Mouse (Mus musculus): ENCODE data around the gene Nlgn2. TPM values are rescaled to one million over a fixed set of nuclear protein-coding genes. Genes with fewer than 3 reads are reported as not detected.
"Not testable (repeated sequence)": the region's sequence is repeated elsewhere in the genome, so short reads cannot be mapped to it uniquely, and the experiment has no call there.

Nlgn2 gene
- total RNA-seq, 1 experiment from 2014 or later, result 8.6 TPM

DNA sequence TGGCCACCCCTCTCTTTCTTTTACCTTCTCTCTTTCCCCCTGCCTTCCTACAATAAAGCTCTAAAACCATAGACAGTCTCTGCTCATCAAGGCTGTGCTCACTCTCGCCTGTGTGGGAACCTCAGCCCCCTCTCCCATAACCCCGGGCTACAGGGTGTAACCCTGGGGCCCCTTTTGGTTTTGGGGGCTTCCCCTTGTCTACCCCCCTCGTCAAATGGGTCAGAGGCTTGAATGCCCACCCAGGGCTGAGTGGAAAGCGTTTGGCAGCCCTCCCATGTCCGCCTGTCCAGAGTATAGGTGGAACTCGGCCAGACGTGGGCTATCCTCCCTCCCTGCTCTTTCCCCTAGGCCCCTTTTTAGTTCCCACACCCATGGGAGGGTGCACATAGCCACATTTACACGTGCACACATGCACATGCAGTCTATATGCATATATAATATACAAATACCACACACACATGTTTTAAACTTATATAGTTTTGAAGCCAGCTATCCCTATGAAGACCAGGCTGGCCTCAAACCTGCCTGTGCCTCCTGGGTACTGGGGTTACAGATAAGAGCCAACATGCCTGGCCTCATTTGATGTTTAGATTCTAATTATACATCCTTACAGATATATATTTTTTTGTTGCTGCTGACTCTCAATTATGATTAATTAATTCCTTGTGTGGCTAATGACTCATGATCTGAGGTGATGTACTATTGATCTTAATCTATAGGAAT is 26.7 kb upstream of the Nlgn2 start:
- no peak for ATAC-seq (replicated peaks; ENCODE audit: low read depth, poor library complexity, severe bottlenecking)

DNA sequence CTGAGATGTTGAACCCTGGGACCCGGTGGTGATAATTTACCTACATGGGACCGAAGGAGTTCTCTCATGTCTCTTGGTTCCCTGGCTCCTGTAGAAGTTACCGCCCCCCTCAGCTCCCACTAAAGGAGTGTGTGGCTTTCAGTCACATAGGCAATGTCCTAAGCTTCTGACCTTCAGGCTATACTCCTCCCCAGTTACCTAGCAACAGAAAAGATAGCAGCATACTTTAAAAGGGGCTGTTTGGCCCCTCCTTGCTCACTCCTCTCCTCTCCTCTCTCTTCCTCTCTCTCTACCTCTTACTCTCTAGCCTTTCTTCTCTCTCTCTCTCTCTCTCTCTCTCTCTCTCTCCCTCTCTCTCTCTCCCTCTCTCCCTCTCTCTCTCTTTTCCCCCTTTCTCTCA is 26.1 kb upstream of the Nlgn2 start:
- ATAC-seq (replicated peaks; ENCODE audit: low read depth, poor library complexity, severe bottlenecking), result not testable (repeated sequence)

DNA sequence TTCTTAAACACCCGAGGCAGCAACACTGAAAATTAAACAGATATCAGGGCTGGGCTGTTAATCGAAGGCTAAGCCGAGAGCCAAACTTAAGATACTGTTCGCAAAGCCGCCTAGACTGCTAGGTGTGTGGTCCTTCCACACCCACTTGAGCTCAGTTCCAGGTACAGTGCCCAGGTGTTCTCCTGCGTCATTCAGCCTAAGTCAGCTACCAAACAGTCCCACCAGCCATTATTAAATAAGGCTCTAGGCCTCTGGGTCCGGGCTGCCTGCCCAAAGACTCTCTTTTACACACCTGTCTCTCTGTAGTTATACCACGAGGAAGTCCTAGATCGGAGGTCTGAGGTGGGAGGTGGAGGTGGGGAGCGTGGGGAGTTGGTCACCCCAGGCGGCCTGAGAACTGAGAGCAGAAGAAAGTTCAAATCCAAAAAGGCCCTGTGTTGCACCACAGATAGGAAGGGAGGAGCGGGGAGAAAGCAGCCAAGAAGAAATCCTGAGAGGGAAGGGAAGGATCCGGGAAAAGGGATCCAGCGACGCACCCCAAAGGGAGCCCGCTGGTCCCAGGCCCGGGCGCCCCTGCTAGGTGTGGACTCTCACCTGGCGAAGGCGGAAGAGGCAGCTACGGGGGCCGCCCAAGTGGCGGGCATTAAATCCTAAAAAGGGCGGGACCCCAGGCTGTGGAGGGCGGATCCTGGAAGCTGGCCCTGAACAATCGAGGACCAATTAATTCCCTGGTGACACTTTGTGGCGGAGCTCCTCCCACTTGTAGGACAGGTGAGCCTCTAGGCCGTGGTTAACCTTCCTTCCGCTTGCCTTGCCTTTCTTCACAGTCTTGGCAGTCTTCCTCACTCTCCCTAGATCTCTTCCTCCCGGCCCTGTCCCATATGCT is 20.8 kb upstream of the Nlgn2 start, which contains the start of gene Tnk1:
Tnk1 (minus strand) TSS at position 618 of the 886 bp plus-strand sequence.
- no peak for ATAC-seq (replicated peaks; ENCODE audit: low read depth, poor library complexity, severe bottlenecking)

DNA sequence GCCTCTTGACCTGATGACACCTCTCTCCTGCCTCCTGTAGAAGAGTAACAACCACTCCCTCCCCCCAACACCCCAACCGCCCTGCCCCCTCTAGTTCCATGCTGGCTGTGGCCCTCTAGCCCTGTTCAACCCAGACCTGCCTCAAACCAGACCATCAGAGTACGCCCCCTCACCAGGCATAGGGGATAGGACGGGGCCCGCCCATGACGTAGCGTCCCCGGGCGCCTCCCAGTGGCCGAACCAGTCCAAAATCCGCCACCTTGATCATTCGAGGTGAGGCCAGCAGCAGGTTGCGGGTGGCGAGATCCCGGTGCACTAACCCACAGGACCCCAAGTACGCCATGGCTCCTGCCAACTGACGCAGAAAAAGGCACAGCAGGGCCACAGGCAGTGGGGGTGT is 17.8 kb upstream of the Nlgn2 start:
- peak; percentile 30 for ATAC-seq (replicated peaks; ENCODE audit: low read depth, poor library complexity, severe bottlenecking)

DNA sequence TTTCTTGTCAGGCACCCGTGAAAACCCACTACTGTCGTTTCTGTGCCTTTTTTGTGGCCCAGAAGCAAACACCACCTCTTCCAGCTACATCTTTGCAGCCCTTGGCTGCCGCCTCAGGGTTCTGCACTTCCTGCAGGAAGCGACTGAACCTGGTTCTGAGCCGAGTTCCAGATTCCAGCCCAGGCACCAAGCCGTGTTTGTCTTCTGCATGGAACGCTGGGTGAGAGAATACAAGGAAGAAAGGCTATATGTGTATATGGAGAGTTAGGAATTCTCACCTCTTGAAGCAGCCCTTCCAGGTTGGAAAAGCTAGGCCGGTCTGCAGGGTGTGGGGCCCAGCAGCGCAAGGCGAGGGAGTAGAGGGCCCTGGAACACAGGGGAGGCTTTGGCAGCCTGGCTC is 17.1 kb upstream of the Nlgn2 start:
- ATAC-seq (replicated peaks; ENCODE audit: low read depth, poor library complexity, severe bottlenecking), result no peak

DNA sequence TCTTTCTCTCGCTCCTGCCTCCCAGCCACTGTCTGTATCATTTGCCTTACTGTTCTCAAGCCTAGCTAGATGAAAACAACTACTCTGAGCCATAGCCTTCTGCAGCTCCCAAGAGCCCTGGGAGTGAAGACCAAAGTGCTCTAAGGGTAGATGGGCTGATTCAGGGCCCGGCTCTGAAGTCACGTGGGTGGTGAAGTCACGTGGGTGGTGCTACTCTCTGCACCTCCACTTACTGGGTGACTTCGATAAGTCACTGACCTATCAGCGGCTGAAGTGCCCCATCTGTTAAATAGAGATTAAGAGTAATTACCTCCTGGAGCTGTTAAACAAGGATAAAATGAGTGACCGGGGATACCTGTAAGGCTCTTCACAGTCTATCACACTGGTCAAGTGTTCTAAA is 16.4 kb upstream of the Nlgn2 start:
- ATAC-seq (replicated peaks; ENCODE audit: low read depth, poor library complexity, severe bottlenecking), result peak; percentile 68

DNA sequence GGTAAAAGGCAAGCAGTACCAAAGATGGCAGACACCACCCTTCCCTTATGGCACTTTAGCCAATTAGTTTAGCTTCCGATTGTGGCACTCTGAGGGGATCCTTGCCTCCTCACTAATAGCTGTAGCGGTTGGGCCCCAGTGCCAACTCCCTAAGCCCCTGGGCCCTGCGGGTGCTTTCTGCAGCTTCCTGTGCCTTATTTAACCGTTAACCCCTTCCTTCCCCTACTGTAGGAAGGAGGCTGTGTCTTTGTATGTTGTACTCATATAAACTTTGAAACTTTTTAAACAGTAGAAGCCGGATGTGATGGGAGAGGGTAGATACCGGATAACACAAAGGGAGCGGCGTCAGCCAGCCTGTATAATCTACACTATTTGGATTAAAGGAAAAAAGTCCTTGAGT is 13.2 kb upstream of the Nlgn2 start:
- peak; percentile 41 for ATAC-seq (replicated peaks; ENCODE audit: low read depth, poor library complexity, severe bottlenecking)

DNA sequence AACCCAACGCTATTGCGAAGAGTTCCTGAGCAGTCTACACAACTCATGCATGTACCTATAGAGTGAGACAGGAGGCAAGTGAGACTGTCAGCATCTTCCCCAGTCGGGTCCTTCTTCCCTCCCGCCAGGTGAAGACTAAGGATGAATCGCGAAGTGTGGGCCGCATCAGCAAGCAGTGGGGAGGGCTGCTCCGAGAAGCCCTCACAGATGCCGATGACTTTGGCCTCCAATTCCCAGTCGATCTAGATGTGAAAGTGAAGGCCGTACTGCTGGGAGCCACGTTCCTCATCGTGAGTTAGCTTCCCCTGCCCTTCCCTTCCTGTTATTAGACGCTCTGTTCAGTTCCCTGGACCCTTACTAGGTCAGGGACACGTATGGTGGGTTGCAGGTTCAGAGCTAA is 12.3 kb upstream of the Nlgn2 start:
- ATAC-seq (replicated peaks; ENCODE audit: low read depth, poor library complexity, severe bottlenecking), result no peak

DNA sequence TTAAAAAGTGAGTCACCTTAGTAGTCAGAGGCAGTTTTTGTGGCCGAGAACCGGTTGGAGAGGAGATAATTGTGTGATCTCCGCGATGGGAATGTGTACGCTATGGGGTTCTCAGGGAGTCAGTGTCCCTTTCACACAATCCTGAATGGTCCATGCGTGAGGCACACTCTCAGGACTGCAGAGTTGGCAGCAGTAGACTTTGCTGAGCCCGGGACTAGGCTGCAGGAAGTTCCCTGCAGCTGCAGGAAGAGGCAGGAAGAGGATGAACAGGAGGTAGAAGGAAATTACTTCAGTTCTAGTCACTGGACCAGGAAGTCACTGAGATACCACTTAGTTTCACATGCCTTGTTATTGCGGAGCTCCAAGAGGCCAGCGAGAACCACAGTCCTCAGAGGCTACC is 11.5 kb upstream of the Nlgn2 start:
- ATAC-seq (replicated peaks; ENCODE audit: low read depth, poor library complexity, severe bottlenecking), result no peak

DNA sequence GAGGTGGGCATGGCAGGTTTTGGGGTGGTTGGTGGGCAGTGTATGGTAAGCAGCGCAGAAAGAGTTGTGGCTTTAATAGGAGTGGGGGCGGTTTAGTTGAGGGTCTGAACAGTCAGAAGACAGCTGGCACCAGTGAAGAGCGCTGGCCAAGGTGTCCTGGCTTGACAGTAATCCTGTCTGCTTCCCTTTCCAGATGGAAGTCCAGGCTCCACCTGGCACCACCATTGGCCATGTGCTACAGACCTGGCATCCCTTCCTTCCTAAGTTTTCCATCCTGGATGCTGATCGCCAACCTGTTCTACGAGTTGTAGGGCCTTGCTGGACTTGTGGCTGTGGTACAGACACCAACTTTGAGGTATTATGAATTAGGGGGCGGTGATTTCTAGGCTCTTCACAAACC is 10.4 kb upstream of the Nlgn2 start:
- no peak for ATAC-seq (replicated peaks; ENCODE audit: low read depth, poor library complexity, severe bottlenecking)

DNA sequence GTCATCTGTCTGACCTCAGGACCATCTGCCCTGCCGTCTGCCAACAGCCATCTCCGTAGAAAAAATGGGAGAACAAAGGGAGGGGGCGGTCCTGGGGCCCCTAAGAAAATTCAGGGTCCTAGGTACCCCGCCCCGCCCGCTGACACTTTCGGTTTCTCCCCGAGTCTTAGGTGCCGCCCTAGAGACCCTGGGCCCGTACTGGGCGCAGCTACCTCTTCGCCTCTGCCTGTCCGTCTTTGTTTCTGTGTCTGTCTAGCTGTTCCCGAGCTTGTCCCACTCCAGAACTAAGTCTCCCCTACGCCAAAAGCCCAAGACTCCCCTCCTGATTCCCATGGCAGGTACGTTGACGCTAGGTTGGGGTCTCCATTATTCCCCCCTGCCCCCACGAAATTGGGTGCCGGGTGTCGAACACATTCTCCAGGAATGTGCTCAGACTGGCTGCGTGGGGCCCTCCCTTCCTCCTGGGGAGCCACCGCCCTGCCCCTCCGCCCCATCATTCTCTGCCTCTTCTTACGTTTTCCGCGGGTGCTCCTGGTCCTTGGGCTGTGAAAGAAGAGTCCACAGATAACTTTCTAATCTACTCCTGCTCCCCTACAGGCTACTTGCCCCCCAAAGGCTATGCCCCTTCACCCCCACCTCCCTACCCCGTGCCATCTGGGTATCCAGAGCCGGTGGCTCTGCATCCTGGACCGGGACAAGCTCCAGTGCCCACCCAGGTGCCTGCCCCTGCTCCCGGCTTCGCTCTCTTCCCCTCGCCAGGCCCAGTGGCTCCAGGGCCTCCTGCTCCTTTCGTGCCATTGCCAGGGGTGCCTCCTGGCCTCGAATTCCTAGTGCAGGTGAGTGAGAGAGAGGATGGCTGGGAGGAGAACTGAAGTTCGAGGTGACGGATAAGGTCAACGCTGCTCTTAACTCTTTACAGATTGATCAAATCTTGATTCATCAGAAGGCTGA is 9.4 kb upstream of the Nlgn2 start:
- ATAC-seq (replicated peaks; ENCODE audit: low read depth, poor library complexity, severe bottlenecking), result peak; percentile 26

DNA sequence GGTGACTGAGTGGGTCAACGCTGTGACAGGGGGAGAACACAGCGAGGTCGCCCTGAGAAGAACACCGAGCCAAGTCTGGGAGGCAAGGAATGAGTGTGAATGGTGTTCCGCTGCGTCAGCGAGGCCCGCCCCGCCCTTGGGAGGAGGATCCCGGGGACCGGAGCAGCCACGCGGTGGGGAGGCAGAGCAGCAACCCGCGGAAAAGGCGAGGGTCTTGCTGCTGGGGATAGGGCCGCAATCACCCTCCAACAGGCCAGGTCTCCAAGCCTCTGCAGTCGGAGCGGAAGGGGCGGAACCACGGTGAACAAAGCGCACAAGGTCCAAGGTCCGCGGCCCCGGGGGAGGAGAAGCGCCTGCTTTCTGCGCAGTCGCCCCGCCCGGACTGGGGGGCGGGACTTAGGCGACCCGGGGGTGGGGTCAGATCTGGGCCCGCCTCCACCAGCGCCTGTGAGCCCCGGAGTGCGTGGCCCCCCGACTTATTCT is 8.7 kb upstream of the Nlgn2 start, which contains the start of gene Plscr3:
Plscr3 (plus strand) TSS at position 179 of the 483 bp plus-strand sequence.
- peak; percentile 83 for ATAC-seq (replicated peaks; ENCODE audit: low read depth, poor library complexity, severe bottlenecking)

DNA sequence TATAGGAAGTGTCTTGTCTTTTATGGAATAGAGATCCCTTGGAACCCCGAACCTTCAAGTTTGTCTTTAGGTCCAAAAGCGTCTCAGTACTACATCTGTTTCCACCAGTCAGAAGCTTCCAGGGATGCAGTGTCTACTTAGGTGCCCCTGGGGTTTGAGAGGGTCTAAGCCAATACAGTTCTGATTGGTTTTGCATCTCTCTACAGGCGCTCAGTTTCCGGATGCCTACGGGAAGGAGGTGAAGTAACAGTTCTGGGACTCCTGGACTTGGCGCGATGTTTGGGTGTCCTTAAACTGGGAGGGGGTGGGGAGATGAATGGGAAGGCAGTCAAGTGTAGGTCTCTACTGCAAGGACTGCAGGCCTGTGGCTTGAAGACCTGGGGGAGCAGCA is 1.1 kb upstream of the Nlgn2 start:
- no peak for ATAC-seq (replicated peaks; ENCODE audit: low read depth, poor library complexity, severe bottlenecking)

DNA sequence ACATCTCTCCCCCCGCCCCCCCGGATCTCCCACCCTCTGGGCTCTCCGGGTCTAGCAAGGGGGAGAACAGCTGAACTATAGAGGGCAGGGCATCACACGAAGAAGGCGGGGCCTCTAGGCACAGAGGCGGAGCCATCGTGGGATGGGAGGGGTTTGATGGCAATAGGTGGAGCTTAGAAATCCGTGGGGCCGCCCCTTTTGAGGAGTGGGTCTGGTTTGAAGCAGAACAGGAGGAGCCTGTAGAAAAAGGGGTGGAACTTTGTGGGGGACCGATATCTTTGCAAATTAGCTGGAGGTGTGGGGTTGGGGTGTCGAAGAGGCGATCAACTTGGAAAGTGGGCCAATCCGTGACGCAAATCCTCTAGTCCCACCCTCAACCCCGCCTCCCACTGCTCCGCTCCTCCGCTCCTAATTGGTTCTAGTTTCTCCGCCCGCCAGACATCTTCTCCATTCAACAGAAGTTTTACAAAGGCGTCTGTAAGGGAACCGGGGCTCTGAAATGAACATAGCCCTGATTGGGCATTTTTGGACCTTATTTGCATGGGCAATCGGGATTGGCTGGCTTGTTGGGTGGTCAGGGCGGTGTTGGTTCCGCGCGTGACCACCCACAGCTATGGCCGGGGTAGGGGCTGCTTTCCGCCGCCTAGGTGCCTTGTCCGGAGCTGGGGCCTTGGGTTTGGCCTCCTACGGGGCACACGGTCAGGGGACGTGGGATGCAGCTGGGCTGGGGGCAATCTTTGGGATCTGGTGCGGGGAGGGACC is 549 bp upstream of the Nlgn2 start, which contains the start of gene Tmem256:
Tmem256 (plus strand) TSS at position 563 of the 762 bp plus-strand sequence.
- ATAC-seq (replicated peaks; ENCODE audit: low read depth, poor library complexity, severe bottlenecking), result peak; percentile 81

DNA sequence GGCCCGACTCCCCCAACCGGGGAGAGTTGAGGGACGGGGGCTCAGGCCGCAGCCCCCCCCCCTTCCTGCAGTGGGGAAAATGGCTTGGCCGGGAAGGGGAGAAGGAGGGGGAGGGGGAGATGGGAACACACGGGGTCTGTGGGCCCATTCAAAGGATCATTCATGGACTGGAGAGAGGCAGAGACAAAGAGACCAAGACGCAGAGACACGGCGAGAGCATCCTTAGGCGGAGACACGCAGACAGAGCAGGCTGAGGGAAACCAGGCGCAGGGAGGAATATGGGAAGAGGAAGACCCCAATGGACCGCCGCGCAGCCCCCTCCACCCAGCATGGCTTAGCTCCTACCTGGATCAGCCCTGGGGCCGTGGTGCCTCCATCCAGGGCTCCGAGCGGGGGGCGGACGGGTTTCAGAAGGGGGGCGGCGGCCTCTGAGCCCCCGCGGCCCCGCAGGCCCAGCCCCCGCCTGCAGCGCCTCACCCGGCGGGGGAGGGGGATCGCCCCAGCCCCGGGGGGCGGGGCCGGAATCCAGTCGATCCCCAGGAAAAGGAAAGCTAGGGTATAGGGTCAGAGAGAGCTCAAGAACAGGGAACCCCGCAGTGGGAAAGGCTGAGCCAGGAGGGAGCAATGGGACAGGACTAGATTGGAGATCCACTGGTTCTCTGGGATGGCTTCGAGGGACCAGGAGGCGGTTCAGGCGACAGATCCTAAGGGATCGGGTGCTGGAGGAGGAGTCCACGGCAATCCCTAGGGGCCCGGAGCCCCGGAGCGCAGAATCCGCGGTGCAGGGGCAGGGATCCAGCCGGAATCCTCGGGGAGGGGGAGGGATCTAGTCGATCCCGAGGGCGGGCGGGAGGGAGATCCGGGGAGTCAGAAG is 644 bp downstream of the Nlgn2 start:
- ATAC-seq (replicated peaks; ENCODE audit: low read depth, poor library complexity, severe bottlenecking), result no peak

DNA sequence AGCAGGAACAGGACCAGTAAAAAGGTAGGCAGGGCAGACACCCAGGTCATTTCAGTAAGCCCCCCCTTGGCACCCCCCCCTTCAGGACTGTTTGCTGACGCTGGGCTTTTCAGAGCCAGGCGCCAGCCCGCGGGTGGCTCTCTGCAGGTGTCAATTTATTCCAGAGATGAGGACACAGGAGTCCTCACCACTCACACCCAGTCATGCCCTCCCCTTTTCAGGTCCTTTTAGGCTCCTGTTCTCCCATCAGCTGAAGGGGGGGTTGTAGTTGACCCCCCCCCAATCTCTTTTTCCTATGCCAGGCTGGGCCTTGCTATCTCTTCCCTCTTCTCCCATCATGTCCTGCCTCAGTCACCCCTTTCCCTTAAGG is 1.6 kb downstream of the Nlgn2 start:
- ATAC-seq (replicated peaks; ENCODE audit: low read depth, poor library complexity, severe bottlenecking), result no peak

DNA sequence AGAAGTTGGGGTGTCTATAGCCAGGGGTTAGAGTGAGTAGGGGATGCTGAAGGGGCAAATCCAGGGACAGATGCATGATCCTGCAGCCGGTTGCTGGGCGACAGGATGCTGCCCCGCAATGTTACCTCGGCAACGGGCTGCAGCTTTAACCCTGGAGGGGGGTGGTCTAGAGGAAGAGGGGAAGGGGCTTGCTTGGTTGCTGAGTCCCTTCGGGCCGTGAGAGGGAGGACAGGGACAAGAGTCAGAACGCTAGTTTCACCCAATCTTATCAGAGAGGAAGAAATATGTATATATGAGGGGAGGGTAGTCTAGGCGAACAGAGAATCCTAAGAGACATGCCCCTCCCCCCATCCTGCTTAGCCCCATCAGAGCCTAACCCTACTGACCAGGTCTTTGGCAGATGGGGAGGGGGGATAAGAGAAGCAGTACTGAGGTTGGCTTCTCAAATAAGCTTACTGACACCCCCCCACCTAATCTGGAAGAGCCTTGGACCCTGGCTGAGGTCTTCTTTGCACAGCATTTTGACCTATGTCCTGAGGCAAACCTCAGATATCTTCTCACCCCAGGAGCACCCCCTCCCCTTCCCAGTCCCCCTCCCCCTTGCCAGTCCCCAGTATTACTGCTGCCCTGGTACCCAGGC is 2.1 kb downstream of the Nlgn2 start:
- ATAC-seq (replicated peaks; ENCODE audit: low read depth, poor library complexity, severe bottlenecking), result no peak

DNA sequence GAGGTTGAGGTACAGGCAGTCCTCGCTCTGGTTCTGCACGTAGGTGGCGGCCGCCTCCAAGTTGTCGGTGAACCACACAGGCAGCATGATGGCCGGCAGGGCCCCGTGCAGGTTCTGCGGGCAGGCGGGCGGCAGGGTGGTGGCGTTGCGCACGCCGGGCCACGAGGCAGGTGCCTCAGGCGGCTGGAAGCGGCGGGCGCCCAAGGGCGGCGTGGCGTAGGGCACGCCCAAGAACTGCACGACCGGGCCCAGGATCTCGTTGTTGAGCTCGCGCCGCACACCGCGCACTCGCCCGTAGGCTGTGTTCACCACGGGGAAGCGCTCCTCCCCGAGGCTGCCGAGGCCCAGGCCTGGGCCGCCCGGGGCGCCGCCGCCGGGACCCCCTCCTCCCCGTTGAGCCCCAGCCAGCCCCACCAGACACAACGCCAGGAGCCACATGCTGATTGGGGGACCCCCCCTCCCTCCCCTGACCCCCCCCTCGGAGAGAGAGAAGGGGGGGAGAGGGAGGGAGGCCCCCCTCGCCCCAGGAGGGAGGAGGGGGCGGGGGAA is 3.5 kb downstream of the Nlgn2 start:
- ATAC-seq (replicated peaks; ENCODE audit: low read depth, poor library complexity, severe bottlenecking), result peak; percentile 10; the same call in 1 of the 2 replicates

All from common myeloid progenitor, adult 5-6 weeks (primary cell).